Mouse (Mus musculus) kidney, postnatal 0 days (tissue): ENCODE data around the gene Ggt5. TPM values are rescaled to one million over a fixed set of nuclear protein-coding genes. Genes with fewer than 3 reads are reported as not detected.

Source experiments
- ATAC-seq: fragments of 200-750 bp; cut with Nextera tagmentation; replicated peaks from 2 replicates; pipeline ENCODE4 v1.8.0; 2017; ENCODE audit warnings: low read depth, moderate number of reproducible peaks, moderate TSS enrichment, moderate library complexity; ENCODE audit not compliant: low FRiP score
- DNase-seq: peaks from one replicate; pipeline ENCODE4 v3.0.0-alpha.2; 2016; ENCODE audit warnings: low spot score
- H3K27ac ChIP-seq: fragments of 300-500 bp; sonication (generic); 2 replicates; pipeline ENCODE4 v1.5.1; 2014; ENCODE audit warnings: mild to moderate bottlenecking
- H3K27me3 ChIP-seq: fragments of 300-500 bp; sonication (generic); 2 replicates; pipeline ENCODE4 v1.6.1; 2014; ENCODE audit warnings: low read length, mixed read lengths; ENCODE audit not compliant: insufficient read depth
- H3K36me3 ChIP-seq: fragments of 300-500 bp; sonication (generic); 2 replicates; pipeline ENCODE4 v1.6.1; 2014; ENCODE audit warnings: low read length, mixed read lengths; ENCODE audit not compliant: insufficient read depth
- H3K4me1 ChIP-seq: fragments of 300-500 bp; sonication (generic); replicated peaks from 2 replicates; pipeline ENCODE4 v1.6.1; 2014; ENCODE audit warnings: antibody characterized with exemption, low read length, mixed read lengths; ENCODE audit not compliant: insufficient read depth
- H3K4me2 ChIP-seq: fragments of 300-500 bp; sonication (generic); 2 replicates; pipeline ENCODE4 v1.6.1; 2014; ENCODE audit warnings: mild to moderate bottlenecking, low read length, moderate library complexity, mixed read lengths
- H3K4me3 ChIP-seq: fragments of 300-500 bp; sonication (generic); replicated peaks from 2 replicates; pipeline ENCODE4 v1.5.1; 2014; ENCODE audit warnings: low read depth, low read length
- H3K9ac ChIP-seq: fragments of 300-500 bp; sonication (generic); 2 replicates; pipeline ENCODE4 v1.6.1; 2014; ENCODE audit warnings: low read depth, low read length
- H3K9me3 ChIP-seq: fragments of 300-500 bp; sonication (generic); replicated peaks from 2 replicates; pipeline ENCODE4 v1.6.1; 2016; ENCODE audit warnings: low read length, inconsistent platforms, mixed read lengths
- CTCF ChIP-seq: IDR thresholded peaks from 2 replicates; pipeline ENCODE4 v1.5.1; 2016; ENCODE audit warnings: antibody characterized with exemption, low read depth, mild to moderate bottlenecking, moderate library complexity
- WGBS: fragments of 180-500 bp; shearing (Covaris S2); extraction: QIAGEN DNeasy Blood & Tissue Kit; methylation state at CpG from one replicate; pipeline ENCODE4 v1.1.7; 2014; 5-methylcytosine and 5-hydroxymethylcytosine counted together
- polyA plus RNA-seq: library from polyadenylated mRNA; unstranded; fragments of >200 nt; fragmentation: Nextera tagmentation; extraction: Ambion mirVana; gene quantifications from 2 replicates; pipeline ENCODE4 v1.2.1, GENCODE M21; 2015

Gene Ggt5
- polyA plus RNA-seq, 1 experiment from 2014 or later, result 5.1 TPM

GRCm38 (mm10) chr10:75616044-75616443 lies 26.9 kb downstream of the Ggt5 start:
- H3K36me3 ChIP-seq, result no peaks in the 10 kb centered on the region
- DNase-seq (no peak), ATAC-seq (no peak)
- 88% methylated on average over 4 of the region's 4 CpGs for WGBS
- no peak overlapping the region for H3K27ac ChIP-seq
- H3K9ac ChIP-seq, result no peak overlapping the region
- H3K9me3 ChIP-seq, result no peaks in the 10 kb centered on the region
- no peaks in the 10 kb centered on the region for H3K4me1 ChIP-seq
- TF ChIP-seq CTCF, result no peak
- H3K4me3 ChIP-seq, result no peak overlapping the region
- no peak overlapping the region for H3K4me2 ChIP-seq
- H3K27me3 ChIP-seq, result no peaks in the 10 kb centered on the region

- WGBS, result 49% methylated on average over 3 of the region's 3 CpGs
- TF ChIP-seq CTCF, result peak; percentile 49
- Histone ChIP-seq H3K4me1 (no peaks in the 10 kb centered on the region), H3K9me3 (no peaks in the 10 kb centered on the region), H3K27ac (no peak overlapping the region), H3K4me3 (no peak overlapping the region), H3K9ac (no peak overlapping the region), H3K36me3 (no peaks in the 10 kb centered on the region), H3K27me3 (no peaks in the 10 kb centered on the region), H3K4me2 (no peak overlapping the region)
- no peak for ATAC-seq
- DNase-seq, result peak; percentile 35
Measured at GRCm38 (mm10) chr10:75620818-75621217, 31.7 kb downstream of the Ggt5 start.

DNA sequence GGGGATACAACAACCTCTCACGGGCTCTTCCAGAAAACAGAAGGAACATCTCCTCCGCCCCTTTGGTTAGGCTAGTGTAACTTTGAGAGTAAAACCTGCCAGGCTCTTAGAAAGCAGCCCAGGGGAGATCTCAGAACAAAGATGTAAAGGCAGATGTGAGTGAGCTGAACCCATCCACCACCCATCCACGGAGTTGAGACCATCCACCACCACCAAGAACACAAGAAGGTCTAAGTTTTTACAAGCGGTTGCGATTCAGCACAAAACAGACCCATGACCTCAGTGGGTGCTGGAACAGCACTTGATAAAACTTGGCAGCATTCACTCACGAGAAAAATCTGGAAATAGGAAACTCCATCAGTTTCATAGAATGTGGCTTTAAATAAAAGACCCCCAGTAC lies 36.8 kb downstream of the Ggt5 start:
- DNase-seq (no peak), ATAC-seq (no peak)
- no peaks in the 10 kb centered on the region for H3K4me1 ChIP-seq
- TF ChIP-seq CTCF, result no peak
- no peak overlapping the region for H3K4me2 ChIP-seq
- no peaks in the 10 kb centered on the region for H3K27me3 ChIP-seq
- no peak overlapping the region for H3K9ac ChIP-seq
- WGBS, result 47% methylated on average over 6 of the region's 6 CpGs
- H3K27ac ChIP-seq, result no peak overlapping the region
- H3K9me3 ChIP-seq, result no peaks in the 10 kb centered on the region
- H3K36me3 ChIP-seq, result no peaks in the 10 kb centered on the region
- H3K4me3 ChIP-seq, result no peak overlapping the region

DNA sequence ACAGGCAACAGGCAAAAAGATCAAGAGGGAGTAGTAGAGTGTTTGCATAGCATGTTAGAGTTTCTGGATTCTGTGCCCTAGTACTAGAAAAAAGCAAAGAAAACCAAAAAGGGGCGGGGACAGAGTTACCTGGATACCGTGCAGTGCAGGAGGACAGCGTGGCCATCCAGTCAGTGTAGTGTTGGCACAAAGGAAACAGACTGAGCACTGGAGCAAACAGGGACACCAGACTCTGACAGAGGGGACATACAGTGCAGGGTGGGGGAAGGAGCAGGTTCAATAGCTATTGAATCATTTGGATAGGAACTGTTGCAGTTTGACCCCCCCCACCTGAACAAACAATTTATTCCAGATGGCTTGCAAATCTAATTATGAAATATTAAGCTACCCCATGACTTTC lies 37.9 kb downstream of the Ggt5 start:
- no peak overlapping the region for H3K27ac ChIP-seq

GRCm38 (mm10) chr10:75627490-75627889 lies 38.4 kb downstream of the Ggt5 start:
- no peak for DNase-seq
- Histone ChIP-seq H3K4me3 (no peak overlapping the region), H3K9me3 (no peaks in the 10 kb centered on the region), H3K27ac (no peak overlapping the region), H3K4me1 (no peaks in the 10 kb centered on the region), H3K9ac (no peak overlapping the region), H3K36me3 (no peaks in the 10 kb centered on the region), H3K27me3 (no peaks in the 10 kb centered on the region), H3K4me2 (no peak overlapping the region)
- WGBS, result 75% methylated on average over 3 of the region's 3 CpGs
- ATAC-seq, result no peak
- TF ChIP-seq CTCF, result no peak

More for the DNA sequence above, 37.9 kb downstream of the Ggt5 start:
- no peaks in the 10 kb centered on the region for H3K27me3 ChIP-seq
- H3K9ac ChIP-seq, result no peak overlapping the region
- no peaks in the 10 kb centered on the region for H3K9me3 ChIP-seq
- DNase-seq (no peak), ATAC-seq (no peak)
- TF ChIP-seq CTCF, result no peak
- H3K4me2 ChIP-seq, result no peak overlapping the region
- H3K36me3 ChIP-seq, result no peaks in the 10 kb centered on the region
- no peaks in the 10 kb centered on the region for H3K4me1 ChIP-seq
- 39% methylated on average over 3 of the region's 3 CpGs for WGBS
- no peak overlapping the region for H3K4me3 ChIP-seq

GRCm38 (mm10) chr10:75632633-75633032 lies 43.5 kb downstream of the Ggt5 start:
- H3K9me3 ChIP-seq, result no peaks in the 10 kb centered on the region

DNA sequence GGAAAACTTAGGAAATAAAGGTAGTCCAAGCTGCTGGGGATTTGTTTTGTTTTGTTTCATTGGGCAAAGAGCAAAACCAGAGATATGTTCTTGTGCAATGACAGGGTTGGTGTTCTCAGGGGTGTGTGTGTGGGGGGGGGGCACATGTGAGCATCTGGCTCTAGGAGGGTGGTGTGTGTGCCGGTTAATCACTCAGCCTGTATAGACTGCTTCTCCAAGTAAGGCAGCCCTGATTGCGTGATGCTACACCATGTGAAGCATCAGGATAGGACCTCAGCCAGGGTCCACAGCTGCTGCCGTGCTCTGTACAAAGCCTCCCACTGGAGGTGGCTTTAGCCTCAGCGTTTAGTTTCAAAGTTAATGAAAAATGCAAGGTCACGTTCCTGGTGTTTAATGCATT lies 43.9 kb downstream of the Ggt5 start:
- H3K4me3 ChIP-seq, result no peak overlapping the region
- no peaks in the 10 kb centered on the region for H3K4me1 ChIP-seq
- H3K4me2 ChIP-seq, result no peak overlapping the region
- 62% methylated on average over 5 of the region's 5 CpGs for WGBS
- no peak for TF ChIP-seq CTCF
- H3K27me3 ChIP-seq, result no peaks in the 10 kb centered on the region
- no peaks in the 10 kb centered on the region for H3K9me3 ChIP-seq
- H3K27ac ChIP-seq, result no peak overlapping the region
- H3K9ac ChIP-seq, result no peak overlapping the region
- no peak for DNase-seq
- no peak for ATAC-seq
- no peaks in the 10 kb centered on the region for H3K36me3 ChIP-seq

More at GRCm38 (mm10) chr10:75632633-75633032, 43.5 kb downstream of the Ggt5 start:
- H3K9ac ChIP-seq, result no peak overlapping the region
- DNase-seq (peak; percentile 56), ATAC-seq (no peak)
- 40% methylated on average over 5 of the region's 5 CpGs for WGBS
- H3K4me2 ChIP-seq, result no peak overlapping the region
- H3K27ac ChIP-seq, result no peak overlapping the region
- H3K36me3 ChIP-seq, result no peaks in the 10 kb centered on the region
- H3K4me1 ChIP-seq, result no peaks in the 10 kb centered on the region
- no peaks in the 10 kb centered on the region for H3K27me3 ChIP-seq
- no peak overlapping the region for H3K4me3 ChIP-seq
- TF ChIP-seq CTCF, result no peak
